Mouse (Mus musculus) layer of hippocampus, adult 9-11 months (tissue): ENCODE data around the gene Defa28.
"Not testable (repeated sequence)": the region's sequence is repeated elsewhere in the genome, so short reads cannot be mapped to it uniquely, and the experiment has no call there.

Source experiments
- DNase-seq: peaks from one replicate; pipeline ENCODE4 v3.0.0; 2022

Gene Defa28

GRCm38 (mm10) chr8:21582706-21583105 is at the start of gene Defa28:
Gene Defa28 (plus strand): TSS chr8:21583006.
- not testable (repeated sequence) for DNase-seq

GRCm38 (mm10) chr8:21565086-21565485 is 17.7 kb upstream of the Defa28 start, which contains the start of gene Defa37:
Gene Defa37 (plus strand): TSS chr8:21565386.
- not testable (repeated sequence) for DNase-seq

- DNase-seq, result not testable (repeated sequence)
These were observed 11.6 kb downstream of the Defa28 start, which contains the start of gene Gm7861 for GRCm38 (mm10) chr8:21594408-21594807. Gene Gm7861 (minus strand): TSS chr8:21594508.

- DNase-seq, result not testable (repeated sequence)
These were observed 35.1 kb downstream of the Defa28 start, which contains the start of gene Defa26 for GRCm38 (mm10) chr8:21617883-21618282. Gene Defa26 (plus strand): TSS chr8:21618183.
